Mouse (Mus musculus) MEL (cell line): Measurements from ENCODE around the gene Rnf144b. TPM values are rescaled to one million over a fixed set of nuclear protein-coding genes. Genes with fewer than 3 reads are reported as not detected.

Experiments used
- DNase-seq: peaks from one replicate; pipeline ENCODE4 v3.0.0; 2011; ENCODE audit warnings: low read depth, low spot score
- H3K27ac ChIP-seq: 2 replicates; pipeline ENCODE4 v1.5.1; 2012; ENCODE audit warnings: low read depth, mild to moderate bottlenecking, control low read depth, low read length, moderate library complexity; ENCODE audit not compliant: control insufficient read depth
- H3K27me3 ChIP-seq, 2 experiments: fragments of 150-350 bp in 1 of 2; sonication (generic) in 1 of 2; 2 replicates each; pipeline ENCODE4 v1.6.1; 2012; ENCODE audit warnings: low read length in 2 of 2, mild to moderate bottlenecking in 2 of 2, improper control_type of control experiment in 1 of 2, moderate library complexity in 1 of 2; ENCODE audit not compliant: insufficient read depth in 2 of 2, control insufficient read depth in 1 of 2
- H3K36me3 ChIP-seq, 2 experiments: 2 replicates each; pipeline ENCODE4 v1.6.1; 2012 to 2014; ENCODE audit warnings: low read length in 2 of 2, improper control_type of control experiment in 1 of 2, inconsistent platforms in 1 of 2, mild to moderate bottlenecking in 1 of 2; ENCODE audit not compliant: insufficient read depth in 2 of 2, control insufficient read depth in 1 of 2
- H3K4me1 ChIP-seq, 2 experiments: fragments of 150-350 bp in 1 of 2; sonication (generic) in 1 of 2; 2 replicates each; pipeline ENCODE4 v1.6.1; 2012; ENCODE audit warnings: low read length in 2 of 2, improper control_type of control experiment in 1 of 2, mild to moderate bottlenecking in 1 of 2; ENCODE audit not compliant: insufficient read depth in 2 of 2, control insufficient read depth in 1 of 2
- H3K4me3 ChIP-seq, 2 experiments: fragments of 150-350 bp in 1 of 2; sonication (generic) in 1 of 2; 2 replicates each; pipeline ENCODE4 v1.5.1; 2012; ENCODE audit warnings: low read depth in 2 of 2, low read length in 2 of 2, mild to moderate bottlenecking in 2 of 2, moderate library complexity in 2 of 2, control low read depth in 1 of 2, improper control_type of control experiment in 1 of 2; ENCODE audit not compliant: control insufficient read depth in 1 of 2, insufficient read depth in 1 of 2
- H3K79me2 ChIP-seq: 2 replicates; pipeline ENCODE4 v1.6.1; 2012; ENCODE audit warnings: mild to moderate bottlenecking, low read length, moderate library complexity; ENCODE audit not compliant: control insufficient read depth, poor library complexity, insufficient read depth
- H3K9ac ChIP-seq: 2 replicates; pipeline ENCODE4 v1.6.1; 2012; ENCODE audit warnings: low read depth, mild to moderate bottlenecking, control low read depth, low read length, moderate library complexity; ENCODE audit not compliant: control insufficient read depth, poor library complexity, severe bottlenecking
- H3K9me3 ChIP-seq: fragments of 150-350 bp; sonication (generic); replicated peaks from 2 replicates; pipeline ENCODE4 v1.6.1; 2012; ENCODE audit warnings: mild to moderate bottlenecking, low read length, improper control_type of control experiment, moderate library complexity; ENCODE audit not compliant: insufficient read depth
- BHLHE40 ChIP-seq: IDR thresholded peaks from 2 replicates; pipeline ENCODE4 v1.6.1; 2012; ENCODE audit warnings: low read depth, mild to moderate bottlenecking, inconsistent platforms, low read length, improper control_type of control experiment, borderline replicate concordance
- CHD1 ChIP-seq: IDR thresholded peaks from 2 replicates; pipeline ENCODE4 v1.6.1; 2012; ENCODE audit warnings: low read depth, mild to moderate bottlenecking, inconsistent platforms, low read length, improper control_type of control experiment
- CTCF ChIP-seq, 3 experiments: IDR thresholded peaks in 2 of 3; conservative IDR thresholded peaks in 1 of 3; 2 replicates each; pipeline ENCODE4 v1.5.1; 2011 to 2012; ENCODE audit warnings: low read length in 3 of 3, low read depth in 2 of 3, mild to moderate bottlenecking in 2 of 3, improper control_type of control experiment in 1 of 3, inconsistent platforms in 1 of 3, mixed read lengths in 1 of 3, moderate library complexity in 1 of 3; ENCODE audit not compliant: control insufficient read depth in 1 of 3, insufficient read depth in 1 of 3, poor library complexity in 1 of 3, severe bottlenecking in 1 of 3
- E2F4 ChIP-seq: IDR thresholded peaks from 2 replicates; pipeline ENCODE4 v1.6.1; 2011; ENCODE audit warnings: low read depth, low read length, improper control_type of control experiment, borderline replicate concordance
- ELF1 ChIP-seq: IDR thresholded peaks from 2 replicates; pipeline ENCODE4 v1.6.1; 2014; ENCODE audit warnings: low read depth, mild to moderate bottlenecking, inconsistent platforms, low read length, improper control_type of control experiment, moderate library complexity
- EP300 ChIP-seq, 2 experiments: IDR thresholded peaks; 2 replicates each; pipeline ENCODE4 v1.6.1; 2011; ENCODE audit warnings: improper control_type of control experiment in 2 of 2, low read length in 2 of 2, low read depth in 1 of 2, mild to moderate bottlenecking in 1 of 2
- JUND ChIP-seq: IDR thresholded peaks from 2 replicates; pipeline ENCODE4 v1.6.1; 2011; ENCODE audit warnings: low read depth, mild to moderate bottlenecking, improper control_type of control experiment, low read length
- MAFK ChIP-seq: IDR thresholded peaks from 2 replicates; pipeline ENCODE4 v1.6.1; 2011; ENCODE audit warnings: low read depth, mild to moderate bottlenecking, low read length, improper control_type of control experiment, borderline replicate concordance
- MAX ChIP-seq: IDR thresholded peaks from 2 replicates; pipeline ENCODE4 v1.6.1; 2011; ENCODE audit warnings: low read length, improper control_type of control experiment
- MXI1 ChIP-seq: IDR thresholded peaks from 2 replicates; pipeline ENCODE4 v1.6.1; 2011; ENCODE audit warnings: mild to moderate bottlenecking, low read depth, low read length, improper control_type of control experiment
- MYC ChIP-seq: IDR thresholded peaks from 2 replicates; pipeline ENCODE4 v1.6.1; 2011; ENCODE audit warnings: low read depth, mild to moderate bottlenecking, low read length, improper control_type of control experiment, moderate library complexity
- NELFE ChIP-seq: IDR thresholded peaks from 2 replicates; pipeline ENCODE4 v1.6.1; 2011; ENCODE audit warnings: low read depth, low read length, improper control_type of control experiment
- POLR2A ChIP-seq, 2 experiments: IDR thresholded peaks; 2 replicates each; pipeline ENCODE4 v1.6.1; 2011 to 2012; ENCODE audit warnings: low read length in 2 of 2, mild to moderate bottlenecking in 2 of 2, control low read depth in 1 of 2, improper control_type of control experiment in 1 of 2, low read depth in 1 of 2, moderate library complexity in 1 of 2; ENCODE audit not compliant: control insufficient read depth in 1 of 2, insufficient read depth in 1 of 2, poor library complexity in 1 of 2
- POLR2AphosphoS5 ChIP-seq: IDR thresholded peaks from 2 replicates; pipeline ENCODE4 v1.6.1; 2012; ENCODE audit warnings: low read depth, borderline replicate concordance, mild to moderate bottlenecking, inconsistent platforms, low read length, moderate library complexity, mixed read lengths
- RAD21 ChIP-seq: IDR thresholded peaks from 2 replicates; pipeline ENCODE4 v1.6.1; 2011; ENCODE audit warnings: mild to moderate bottlenecking, low read depth, low read length, improper control_type of control experiment
- RCOR1 ChIP-seq: IDR thresholded peaks from 2 replicates; pipeline ENCODE4 v1.6.1; 2012; ENCODE audit warnings: low read depth, mild to moderate bottlenecking, inconsistent platforms, low read length, improper control_type of control experiment
- SMC3 ChIP-seq: IDR thresholded peaks from 2 replicates; pipeline ENCODE4 v1.6.1; 2011; ENCODE audit warnings: low read depth, low read length, improper control_type of control experiment
- TAL1 ChIP-seq: IDR thresholded peaks from 2 replicates; pipeline ENCODE4 v1.6.1; 2012; ENCODE audit warnings: mild to moderate bottlenecking, inconsistent platforms, low read length, moderate library complexity, mixed read lengths
- TCF12 ChIP-seq: IDR thresholded peaks from 2 replicates; pipeline ENCODE4 v1.6.1; 2014; ENCODE audit warnings: low read depth, mild to moderate bottlenecking, inconsistent platforms, low read length, improper control_type of control experiment, moderate library complexity
- UBTF ChIP-seq: IDR thresholded peaks from 2 replicates; pipeline ENCODE4 v1.6.1; 2012; ENCODE audit warnings: low read depth, mild to moderate bottlenecking, inconsistent platforms, low read length, improper control_type of control experiment, moderate library complexity, borderline replicate concordance; ENCODE audit not compliant: insufficient read depth
- USF1 ChIP-seq: IDR thresholded peaks from 2 replicates; pipeline ENCODE4 v1.6.1; 2014; ENCODE audit warnings: low read depth, mild to moderate bottlenecking, inconsistent platforms, low read length, improper control_type of control experiment, moderate library complexity
- ZC3H11A ChIP-seq: IDR thresholded peaks from 2 replicates; pipeline ENCODE4 v1.6.1; 2012; ENCODE audit warnings: low read depth, mild to moderate bottlenecking, inconsistent platforms, low read length, improper control_type of control experiment
- ZKSCAN1 ChIP-seq: IDR thresholded peaks from 2 replicates; pipeline ENCODE4 v1.6.1; 2012; ENCODE audit warnings: low read depth, mild to moderate bottlenecking, inconsistent platforms, low read length, improper control_type of control experiment, moderate library complexity
- ZMIZ1 ChIP-seq: IDR thresholded peaks from 2 replicates; pipeline ENCODE4 v1.6.1; 2012; ENCODE audit warnings: low read depth, mild to moderate bottlenecking, inconsistent platforms, low read length, improper control_type of control experiment, moderate library complexity
- polyA plus RNA-seq, 2 experiments: library from polyadenylated mRNA; stranded (reverse) in 1 of 2; unstranded in 1 of 2; fragments of >175 nt in 1 of 2; fragments of >200 nt in 1 of 2; gene quantifications; 2 replicates each; pipeline versions ENCODE4 v1.2.1 to v1.2.4; 2012; ENCODE audit warnings: low replicate concordance in 2 of 2, low read depth in 1 of 2; ENCODE audit not compliant: insufficient read length in 2 of 2, insufficient read depth in 1 of 2, missing spikeins in 1 of 2
- total RNA-seq: library from RNA; depleted of rRNA; stranded (reverse); fragments of 300-350 nt; gene quantifications from 2 replicates; pipeline ENCODE4 v1.2.3, GENCODE M21; 2012

The Rnf144b gene
- total and polyA plus RNA-seq, 3 experiments, result not detected

- H3K4me1 ChIP-seq, result no peaks in the 10 kb centered on the region
- H3K9me3 ChIP-seq, result no peaks in the 10 kb centered on the region
- no peak for DNase-seq
- no peak overlapping the region for H3K4me3 ChIP-seq
- H3K79me2 ChIP-seq, result no peaks in the 10 kb centered on the region
- H3K27ac ChIP-seq, result no peak overlapping the region
- no peak overlapping the region for H3K9ac ChIP-seq
- no peaks in the 10 kb centered on the region; a peak in 1 of 4 replicates for H3K27me3 ChIP-seq
- no peaks in the 10 kb centered on the region for H3K36me3 ChIP-seq
- TF ChIP-seq ZMIZ1 (no peak), MXI1 (no peak), MYC (no peak), MAX (no peak), CTCF (IDR thresholded peaks at IDR 0.05 in 2 of 3, conservative IDR thresholded peaks at IDR 0.05 in 1 of 3; ENCODE audit: control insufficient read depth in 1 of 3, insufficient read depth in 1 of 3, low read depth in 2 of 3, low read length in 3 of 3, poor library complexity in 1 of 3, severe bottlenecking in 1 of 3) (no peak), MAFK (no peak), UBTF (no peak), ZKSCAN1 (no peak), RCOR1 (no peak), E2F4 (no peak), JUND (no peak), TCF12 (no peak), BHLHE40 (no peak), CHD1 (no peak), RAD21 (no peak), POLR2AphosphoS5 (no peak)
Observed at GRCm38 (mm10) chr13:47193326-47194153, 71.1 kb downstream of the Rnf144b start.

DNA sequence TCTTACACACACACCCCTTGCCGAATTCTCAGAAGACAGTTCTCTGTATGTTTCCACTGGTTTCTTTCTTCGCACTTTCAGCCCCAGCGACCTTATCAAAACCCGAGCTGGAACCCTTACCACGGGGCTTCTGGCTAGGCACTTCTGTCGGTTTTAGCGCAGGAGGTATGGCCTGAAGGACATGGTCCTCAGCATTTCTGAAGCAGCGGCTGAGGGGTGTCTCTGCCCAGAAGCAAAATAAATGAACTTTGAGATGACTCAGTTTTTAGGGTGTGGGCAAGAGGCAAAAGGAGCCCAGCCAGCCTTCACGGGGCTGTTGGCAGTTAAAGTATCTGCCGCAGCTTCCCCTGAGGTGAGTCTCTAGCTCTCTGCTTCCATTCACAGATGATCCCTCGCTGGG lies 72.2 kb downstream of the Rnf144b start:
- no peak for DNase-seq

More for the DNA sequence above, 72.2 kb downstream of the Rnf144b start:
- TF ChIP-seq TAL1 (no peak), ZC3H11A (no peak), E2F4 (no peak), ZMIZ1 (no peak), SMC3 (no peak), JUND (no peak), RAD21 (no peak), ELF1 (no peak), NELFE (no peak), MXI1 (no peak), EP300 (IDR thresholded peaks at IDR 0.05; ENCODE audit: low read depth in 1 of 2, low read length in 2 of 2) (no peak), POLR2AphosphoS5 (no peak), MAFK (no peak), POLR2A (IDR thresholded peaks at IDR 0.05; ENCODE audit: control insufficient read depth in 1 of 2, insufficient read depth in 1 of 2, low read depth in 1 of 2, low read length in 2 of 2, poor library complexity in 1 of 2) (no peak), USF1 (no peak)
- Histone ChIP-seq H3K27ac (no peak overlapping the region), H3K36me3 (no peaks in the 10 kb centered on the region), H3K9me3 (no peaks in the 10 kb centered on the region), H3K4me3 (no peak overlapping the region), H3K4me1 (no peaks in the 10 kb centered on the region), H3K27me3 (no peaks in the 10 kb centered on the region; a peak in 1 of 4 replicates), H3K9ac (no peak overlapping the region), H3K79me2 (no peaks in the 10 kb centered on the region)
